Mouse (Mus musculus) layer of hippocampus, postnatal 14 days (tissue): ENCODE data around the gene Pcx. TPM values are rescaled to one million over a fixed set of nuclear protein-coding genes. Genes with fewer than 3 reads are reported as not detected.

Experiments used
- microRNA-seq, 2 experiments: library from miRNA; unstranded; fragments of <30 nt; microRNA quantifications; one replicate each; pipeline ENCODE4 v1.2.0; 2021
- total RNA-seq, 2 experiments: library from RNA; stranded (reverse); gene quantifications; 2 replicates each; pipeline ENCODE4 v1.2.3; 2021

Gene Pcx
- total RNA-seq, 2 experiments from 2014 or later = 56.6 to 63.9 TPM

Small RNA genes within 50 kb of the gene (microRNA-seq; reads per million reads assigned to microRNA genes)
- gene Mir6986 = 3.2 to 3.7 reads per million in 2 experiments

Other genes with a start within 250 kb of the Pcx start
- gene Ssh3, start 241.3 kb upstream of the Pcx start, total RNA-seq = 10 to 100 TPM; 51.6 to 55.7 TPM
- gene Ankrd13d, start 227.3 kb upstream of the Pcx start, total RNA-seq = 10 to 100 TPM; 70.3 to 81.8 TPM
- gene Grk2, start 204.2 kb upstream of the Pcx start, total RNA-seq = 100 to 1,000 TPM; 146 to 150 TPM
- gene Kdm2a, start 112.2 kb upstream of the Pcx start, total RNA-seq = 10 to 100 TPM; 69.3 to 73.2 TPM
- 1 to 10 TPM; 2.0 to 2.2 TPM for gene Rhod, start 71.0 kb upstream of the Pcx start, total RNA-seq
- 10 to 100 TPM; 34.7 to 37.7 TPM for gene Syt12, start 33.0 kb upstream of the Pcx start, total RNA-seq
- not detected for gene 2010003K11Rik, start 11.9 kb upstream of the Pcx start, total RNA-seq
- 10 to 100 TPM; 50.9 to 53.1 TPM for gene Lrfn4, start 105.2 kb downstream of the Pcx start, total RNA-seq
- 10 to 100 TPM; 16.7 to 18.2 TPM for gene Rce1, start 115.2 kb downstream of the Pcx start, total RNA-seq
- gene Gm960, start 188.2 kb downstream of the Pcx start, total RNA-seq = 1 to 10 TPM; 1.9 to 2.1 TPM
- 100 to 1,000 TPM; 663 to 667 TPM for gene Sptbn2, start 200.7 kb downstream of the Pcx start, total RNA-seq
- gene Rbm4b, start 246.0 kb downstream of the Pcx start, total RNA-seq = 10 to 100 TPM; 14.3 to 14.4 TPM